In genomic region chr7:27333316-27333941, GRCm38 (mm10) we compare ENCODE assay signal across 8 mouse cellular contexts. TPM values are rescaled to one million over a fixed set of nuclear protein-coding genes. Genes with fewer than 3 reads are reported as not detected.
DNase-seq lines count a peak whose midpoint lies in the region; ATAC-seq and TF ChIP-seq lines count a peak whose summit lies in the region.

No protein-coding gene starts in this region.

- under 1% methylated on average over 42 of the region's 77 CpGs for WGBS in kidney, postnatal 0 days
- under 1% methylated on average over 55 of the region's 77 CpGs for WGBS in midbrain, embryonic 14.5 days

- intact Hi-C loops in gastrocnemius, adult 2 months (cut with DNase I): loop anchor here (5.0 kb wide), 1 partner anchor 354 kb away; the partner anchor contains the start of gene Zfp607b

- peak overlapping the region; percentile 87 for H3K4me3 ChIP-seq in gastrocnemius, adult 2 months
- peak overlapping the region; percentile 59 for H3K4me3 ChIP-seq in kidney, postnatal 0 days (replicated peaks; ENCODE audit: low read depth, low read length)
- H3K4me3 ChIP-seq in midbrain, embryonic 14.5 days (replicated peaks; ENCODE audit: low read depth, low read length): peak overlapping the region; percentile 41

- no peak for TF ChIP-seq CTCF in gastrocnemius, adult 2 months (IDR thresholded peaks at IDR 0.05)
- no peak for TF ChIP-seq CTCF in kidney, postnatal 0 days (IDR thresholded peaks at IDR 0.05; ENCODE audit: low read depth)

- H3K9me3 ChIP-seq in kidney, postnatal 0 days (replicated peaks; ENCODE audit: low read length): no peaks in the 10 kb centered on the region
- H3K9me3 ChIP-seq in midbrain, embryonic 14.5 days (ENCODE audit: control insufficient read depth, low read length): no peaks in the 10 kb centered on the region

- no peaks in the 10 kb centered on the region for H3K36me3 ChIP-seq in kidney, postnatal 0 days (ENCODE audit: insufficient read depth, low read length)
- H3K36me3 ChIP-seq in midbrain, embryonic 14.5 days (ENCODE audit: control insufficient read depth, insufficient read depth, low read length): no peaks in the 10 kb centered on the region

- H3K27ac ChIP-seq in gastrocnemius, adult 2 months: peak overlapping the region; percentile 92
- H3K27ac ChIP-seq in kidney, postnatal 0 days: peak overlapping the region; percentile 94; the same call in 1 of the 2 replicates
- no peak overlapping the region for H3K27ac ChIP-seq in midbrain, embryonic 14.5 days (replicated peaks; ENCODE audit: low read depth, low read length)

- DNase-seq in gastrocnemius, adult 2 months: peak; percentile 66
- no peak for DNase-seq in gastrocnemius, adult 18-20 months (ENCODE audit: low spot score)
- DNase-seq in ES-CJ7 (ENCODE audit: low read depth, low spot score): peak; percentile 51
- peak; percentile 46 for DNase-seq in gastrocnemius, postnatal 25 days
- no peak for DNase-seq in kidney, postnatal 0 days (ENCODE audit: low spot score)
- DNase-seq in midbrain, embryonic 14.5 days: peak; percentile 68
- DNase-seq in embryo, embryonic 10.5 days (ENCODE audit: low spot score): no peak
- no peak for DNase-seq in c-Kit-positive CD71-positive TER-119-positive erythroid progenitor cells, embryonic 14.5 days (ENCODE audit: low spot score)

- H3K9ac ChIP-seq in kidney, postnatal 0 days (ENCODE audit: low read depth, low read length): peak overlapping the region; percentile 59
- peak overlapping the region; percentile 48 for H3K9ac ChIP-seq in midbrain, embryonic 14.5 days (replicated peaks; ENCODE audit: low read length)

- peaks cover 18% of the 10 kb centered on the region for H3K4me1 ChIP-seq in kidney, postnatal 0 days (replicated peaks; ENCODE audit: insufficient read depth, low read length)
- H3K4me1 ChIP-seq in midbrain, embryonic 14.5 days (ENCODE audit: control insufficient read depth, insufficient read depth, low read length): peaks cover 32% of the 10 kb centered on the region; the same call in 1 of the 2 replicates

- H3K4me2 ChIP-seq in kidney, postnatal 0 days (ENCODE audit: low read length): peak overlapping the region; percentile 89
- H3K4me2 ChIP-seq in midbrain, embryonic 14.5 days (ENCODE audit: low read length): peak overlapping the region; percentile 83

- ATAC-seq in kidney, postnatal 0 days (replicated peaks; ENCODE audit: low FRiP score, low read depth): no peak
- ATAC-seq in midbrain, embryonic 14.5 days (ENCODE audit: low FRiP score, low TSS enrichment): no peak; the same call in 1 of the 2 replicates

- H3K27me3 ChIP-seq in kidney, postnatal 0 days (ENCODE audit: insufficient read depth, low read length): peaks cover 8% of the 10 kb centered on the region
- H3K27me3 ChIP-seq in midbrain, embryonic 14.5 days (ENCODE audit: control insufficient read depth, insufficient read depth, low read length): peaks cover 95% of the 10 kb centered on the region

RNA-seq across cellular contexts. Expression of gene Ltbp4, which starts 4.1 kb away (rescaled TPM):
- total RNA-seq in gastrocnemius, adult 2 months (2021): 10 to 100 TPM; 48.0 to 81.2 TPM
- 10 to 100 TPM; 55.8 to 66.9 TPM for total RNA-seq in gastrocnemius, adult 18-20 months (2021)
- total RNA-seq in gastrocnemius, postnatal 25 days (2021): 10 to 100 TPM; 69.4 to 77.8 TPM
- polyA plus RNA-seq in kidney, postnatal 0 days (2015; fragmentation: Nextera tagmentation; extraction: Ambion mirVana): 41.7 and 43.8 TPM in 2 replicates
- polyA plus RNA-seq in midbrain, embryonic 14.5 days (2014; fragmentation: Nextera tagmentation; extraction: Ambion mirVana): 6.4 and 7.4 TPM in 2 replicates

RNA-seq across cellular contexts. Expression of gene Shkbp1, which starts 22.4 kb away (rescaled TPM):
- total RNA-seq in gastrocnemius, adult 2 months (2021): 1 to 10 TPM; 2.3 to 2.8 TPM
- total RNA-seq in gastrocnemius, adult 18-20 months (2021): 1 to 10 TPM; 2.2 to 3.0 TPM
- 1 to 10 TPM in 1 of 2 experiments, under 1 TPM in 1; 1.00 to 3.1 TPM for total RNA-seq in gastrocnemius, postnatal 25 days (2021)
- 34.1 and 40.2 TPM in 2 replicates for polyA plus RNA-seq in kidney, postnatal 0 days (2015; fragmentation: Nextera tagmentation; extraction: Ambion mirVana)
- polyA plus RNA-seq in midbrain, embryonic 14.5 days (2014; fragmentation: Nextera tagmentation; extraction: Ambion mirVana): 50.4 and 52.5 TPM in 2 replicates

RNA-seq across cellular contexts. Expression of gene Gm20479, which starts 23.8 kb away (rescaled TPM):
- not detected for total RNA-seq in gastrocnemius, adult 2 months (2021)
- total RNA-seq in gastrocnemius, adult 18-20 months (2021): under 1 TPM in 1 of 2 experiments, not detected in 1; 0.57 TPM
- total RNA-seq in gastrocnemius, postnatal 25 days (2021): not detected
- polyA plus RNA-seq in kidney, postnatal 0 days (2015; fragmentation: Nextera tagmentation; extraction: Ambion mirVana): 0.57 TPM in 1 of 2 replicates, not detected in the other
- polyA plus RNA-seq in midbrain, embryonic 14.5 days (2014; fragmentation: Nextera tagmentation; extraction: Ambion mirVana): not detected in 2 replicates

Comparison
In these comparisons a context has a peak if more than half of its experiments do, and no peak if none do; other contexts are left out.
1. DNase-seq: peak in gastrocnemius, adult 2 months (single experiment), ES-CJ7 (single experiment), gastrocnemius, postnatal 25 days (single experiment) and midbrain, embryonic 14.5 days (single experiment); none in gastrocnemius, adult 18-20 months (single experiment), kidney, postnatal 0 days (single experiment), embryo, embryonic 10.5 days (single experiment) and c-Kit-positive CD71-positive TER-119-positive erythroid progenitor cells, embryonic 14.5 days (single experiment).
2. Peak in every context shown above with its lines, with median percentiles within 50 percentile points of each other: H3K4me3 ChIP-seq.